Mouse (Mus musculus) gastrocnemius, postnatal 25 days (tissue): ENCODE measurements at regions not wholly inside any gene's neighbourhood (a gene's known extent, or its start where the extent isn't known, plus 50 kb on each side); places are given as distances from the start of the nearest gene placed in this dataset.

Experiments used
- DNase-seq: peaks from one replicate; pipeline ENCODE4 v3.0.0; 2022

- DNase-seq: no peak
Measured at GRCm38 (mm10) chr12:45399436-45399835, 324.9 kb upstream of the Stxbp6 start.

GRCm38 (mm10) chr12:45384864-45385263 is 310.4 kb upstream of the Stxbp6 start:
- DNase-seq: no peak
